Mouse (Mus musculus) liver, embryonic 14.5 days (tissue): Measurements from ENCODE around the gene Akip1. TPM values are rescaled to one million over a fixed set of nuclear protein-coding genes. Genes with fewer than 3 reads are reported as not detected.

Experiments
- ATAC-seq: fragments of 200-750 bp; cut with Nextera tagmentation; 2 replicates; pipeline ENCODE4 v1.8.0; 2017; ENCODE audit warnings: moderate number of reproducible peaks, mild to moderate bottlenecking, moderate library complexity; ENCODE audit not compliant: insufficient read depth
- DNase-seq, 3 experiments: peaks; one replicate each; pipeline ENCODE4 v3.0.0-alpha.2; 2012 to 2013; ENCODE audit warnings: low read depth in 3 of 3, low spot score in 3 of 3
- H3K27ac ChIP-seq: fragments of 300-500 bp; sonication (generic); 2 replicates; pipeline ENCODE4 v1.5.1; 2014; ENCODE audit warnings: moderate library complexity, mild to moderate bottlenecking, control low read depth, inconsistent platforms
- H3K27me3 ChIP-seq: fragments of 300-500 bp; sonication (generic); 2 replicates; pipeline ENCODE4 v1.6.1; 2014; ENCODE audit warnings: mild to moderate bottlenecking, low read length, moderate library complexity; ENCODE audit not compliant: control insufficient read depth, insufficient read depth
- H3K36me3 ChIP-seq: fragments of 300-500 bp; sonication (generic); replicated peaks from 2 replicates; pipeline ENCODE4 v1.6.1; 2014; ENCODE audit warnings: low read depth; ENCODE audit not compliant: control insufficient read depth, insufficient read depth
- H3K4me1 ChIP-seq, 2 experiments: fragments of 200-500 bp in 1 of 2; fragments of 300-500 bp in 1 of 2; sonication (generic) in 1 of 2; replicated peaks; 2 replicates each; pipeline ENCODE4 v1.6.1; 2012 to 2014; ENCODE audit warnings: antibody characterized with exemption in 1 of 2, inconsistent platforms in 1 of 2, low read length in 1 of 2; ENCODE audit not compliant: control insufficient read depth in 2 of 2, insufficient read depth in 2 of 2
- H3K4me2 ChIP-seq: fragments of 300-500 bp; sonication (generic); 2 replicates; pipeline ENCODE4 v1.6.1; 2014; ENCODE audit warnings: low read depth, mild to moderate bottlenecking, control low read depth, moderate library complexity
- H3K4me3 ChIP-seq, 2 experiments: fragments of 200-500 bp in 1 of 2; fragments of 300-500 bp in 1 of 2; sonication (generic) in 1 of 2; 2 replicates each; pipeline ENCODE4 v1.5.1; 2012 to 2014; ENCODE audit warnings: low read depth in 2 of 2, low read length in 2 of 2, mild to moderate bottlenecking in 2 of 2, control low read depth in 1 of 2, inconsistent platforms in 1 of 2, moderate library complexity in 1 of 2; ENCODE audit not compliant: insufficient read depth in 1 of 2
- H3K9ac ChIP-seq: fragments of 300-500 bp; sonication (generic); replicated peaks from 2 replicates; pipeline ENCODE4 v1.6.1; 2014; ENCODE audit warnings: mild to moderate bottlenecking, control low read depth, moderate library complexity
- H3K9me3 ChIP-seq: fragments of 300-500 bp; sonication (generic); 2 replicates; pipeline ENCODE4 v1.6.1; 2016; ENCODE audit warnings: low read length, mixed read lengths; ENCODE audit not compliant: control insufficient read depth
- CTCF ChIP-seq: IDR thresholded peaks from 2 replicates; pipeline ENCODE4 v1.5.1; 2016; ENCODE audit warnings: antibody characterized with exemption, low read depth, control low read depth
- EP300 ChIP-seq: IDR thresholded peaks from 2 replicates; pipeline ENCODE4 v1.6.1; 2016; ENCODE audit warnings: antibody characterized with exemption, low read depth
- WGBS: fragments of 180-500 bp; shearing (Covaris S2); extraction: QIAGEN DNeasy Blood & Tissue Kit; methylation state at CpG from one replicate; pipeline ENCODE4 v1.1.7; 2014; ENCODE audit not compliant: insufficient replicate concordance; 5-methylcytosine and 5-hydroxymethylcytosine counted together
- polyA plus RNA-seq, 2 experiments: library from polyadenylated mRNA; depleted of rRNA in 1 of 2; stranded (reverse) in 1 of 2; unstranded in 1 of 2; fragments of >200 nt; fragmentation: Nextera tagmentation in 1 of 2; extraction: Ambion mirVana in 1 of 2; gene quantifications; 2 replicates each; pipeline versions ENCODE4 v1.2.1 to v1.2.3; 2012 to 2014

The Akip1 gene
- polyA plus RNA-seq, 2 experiments = 19.5 to 44.6 TPM

DNA sequence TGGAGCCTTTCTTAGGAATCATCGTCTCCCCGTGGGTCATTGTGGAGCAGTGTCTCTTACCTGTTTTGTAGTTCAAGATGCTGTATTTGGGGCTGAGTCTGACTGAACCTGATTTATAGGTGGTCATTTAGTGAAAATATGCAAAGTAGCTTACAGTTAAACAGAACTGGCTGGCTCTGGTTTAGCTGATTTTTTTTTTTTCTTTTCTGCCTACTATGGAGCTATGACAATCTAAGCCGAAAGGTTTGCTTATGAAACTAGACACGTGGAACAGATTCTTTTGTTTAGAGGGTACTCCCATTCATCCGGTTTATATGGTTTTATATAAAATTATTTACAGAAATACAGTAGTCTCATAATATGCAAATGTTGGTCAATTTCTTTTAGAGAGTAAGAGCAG is 28.1 kb downstream of the Akip1 start, which contains the start of gene Ascl3:
Gene Ascl3, minus strand, starts transcription at position 101 of the 400 bp plus-strand sequence.
- H3K9me3 ChIP-seq = no peaks in the 10 kb centered on the region
- 67% methylated on average over 5 of the region's 5 CpGs for WGBS
- no peaks in the 10 kb centered on the region for H3K4me1 ChIP-seq
- H3K4me3 ChIP-seq = no peak within 1 kb of the TSS
- H3K27me3 ChIP-seq = no peaks in the 10 kb centered on the region
- no peak within 1 kb of the TSS for H3K4me2 ChIP-seq
- TF ChIP-seq EP300 (no peak), CTCF (no peak)
- no peak within 1 kb of the TSS for H3K9ac ChIP-seq
- ATAC-seq (no peak), DNase-seq (no peak)
- no peak within 1 kb of the TSS for H3K27ac ChIP-seq
- peaks cover 2% of the 10 kb centered on the region for H3K36me3 ChIP-seq

DNA sequence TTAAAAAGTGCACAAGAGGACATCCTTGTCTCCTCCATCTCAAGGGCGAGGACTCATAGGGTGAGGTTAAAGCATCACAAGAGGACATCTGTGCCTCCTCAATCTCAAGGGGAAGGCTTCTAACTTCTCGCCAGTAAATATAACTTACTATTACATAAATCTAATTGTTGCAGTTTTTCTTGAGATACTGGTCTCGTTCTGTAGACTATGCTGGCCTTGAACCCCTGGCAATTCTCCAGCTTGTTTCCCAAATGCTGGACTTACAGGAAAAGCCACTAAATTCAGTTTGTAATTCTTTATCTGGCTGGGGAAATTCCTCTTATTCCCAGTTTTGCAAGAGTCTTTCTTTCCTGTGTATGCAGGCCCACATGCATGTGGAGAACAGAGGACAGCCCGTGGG is 31.3 kb downstream of the Akip1 start:
- Histone ChIP-seq H3K27ac (no peak overlapping the region), H3K9me3 (no peaks in the 10 kb centered on the region), H3K9ac (no peak overlapping the region), H3K4me1 (no peaks in the 10 kb centered on the region), H3K4me3 (no peak overlapping the region), H3K4me2 (no peak overlapping the region), H3K36me3 (peaks cover 2% of the 10 kb centered on the region), H3K27me3 (no peaks in the 10 kb centered on the region)
- TF ChIP-seq EP300 = no peak
- no peak for TF ChIP-seq CTCF
- ATAC-seq = no peak
- no peak for DNase-seq
- WGBS = 72% methylated on average over 4 of the region's 4 CpGs

DNA sequence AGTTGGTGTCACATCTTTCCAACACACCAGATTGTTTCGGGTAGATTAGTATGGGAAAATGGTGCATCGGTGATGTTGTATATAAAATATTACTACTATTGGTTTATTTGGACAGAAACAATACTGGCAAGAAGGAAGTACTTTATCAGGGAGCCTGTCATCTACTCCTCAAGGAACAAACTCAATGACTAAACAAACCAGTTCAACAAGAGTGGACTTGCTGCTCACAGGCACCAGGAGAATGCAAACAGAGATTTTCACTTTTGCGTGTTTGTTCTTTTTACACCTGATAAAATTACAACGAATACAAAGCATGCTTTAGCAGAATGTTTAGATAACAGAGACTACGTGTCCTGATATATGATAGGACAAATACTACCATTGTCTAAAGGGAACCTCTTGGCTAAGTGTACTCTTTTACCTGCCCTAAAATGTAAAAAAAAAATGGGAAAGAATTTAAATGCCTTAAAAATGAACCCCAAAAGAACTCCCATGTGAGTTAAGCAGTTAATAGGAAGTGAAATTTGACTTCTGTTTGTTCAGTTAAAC is 36.4 kb downstream of the Akip1 start:
- no peaks in the 10 kb centered on the region for H3K4me1 ChIP-seq
- no peak overlapping the region for H3K4me2 ChIP-seq
- WGBS = 67% methylated on average over 5 of the region's 5 CpGs
- TF ChIP-seq EP300 = no peak
- TF ChIP-seq CTCF = no peak
- no peak overlapping the region for H3K9ac ChIP-seq
- peaks cover 8% of the 10 kb centered on the region for H3K36me3 ChIP-seq
- H3K4me3 ChIP-seq = no peak overlapping the region
- no peak overlapping the region for H3K27ac ChIP-seq
- H3K27me3 ChIP-seq = no peaks in the 10 kb centered on the region
- ATAC-seq = no peak
- no peak for DNase-seq
- H3K9me3 ChIP-seq = no peaks in the 10 kb centered on the region

DNA sequence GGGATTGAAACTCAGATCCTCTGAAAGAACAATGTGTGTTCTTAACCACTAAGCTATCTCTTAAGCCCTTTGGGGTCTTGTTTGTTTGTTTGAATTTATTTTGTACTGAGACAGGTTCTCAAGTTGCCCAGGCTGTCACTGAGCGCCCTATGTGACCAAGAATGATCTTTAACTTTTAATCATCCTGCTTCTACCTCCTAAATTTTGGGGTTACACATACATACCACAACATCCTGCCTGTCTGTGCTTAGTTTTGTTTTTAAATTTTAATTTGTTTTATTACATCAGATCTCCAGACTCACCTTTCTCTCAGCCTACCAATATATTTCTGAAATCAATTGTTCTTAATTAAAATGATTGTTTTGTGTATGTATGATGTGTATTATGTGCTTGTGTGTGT is 37.6 kb downstream of the Akip1 start:
- H3K4me2 ChIP-seq = no peak overlapping the region
- no peaks in the 10 kb centered on the region for H3K4me1 ChIP-seq
- H3K36me3 ChIP-seq = peaks cover 9% of the 10 kb centered on the region
- TF ChIP-seq EP300 (no peak), CTCF (no peak)
- no peak overlapping the region for H3K27ac ChIP-seq
- no peaks in the 10 kb centered on the region for H3K9me3 ChIP-seq
- no peak overlapping the region for H3K4me3 ChIP-seq
- DNase-seq = no peak
- no peaks in the 10 kb centered on the region for H3K27me3 ChIP-seq
- no peak overlapping the region for H3K9ac ChIP-seq
- no peak for ATAC-seq
- 84% methylated on average over 1 of the region's 1 CpGs for WGBS

- H3K36me3 ChIP-seq = peaks cover 9% of the 10 kb centered on the region
- H3K9me3 ChIP-seq = no peaks in the 10 kb centered on the region
- 84% methylated on average over 4 of the region's 4 CpGs for WGBS
- H3K4me3 ChIP-seq = no peak overlapping the region
- no peak overlapping the region for H3K4me2 ChIP-seq
- TF ChIP-seq CTCF (no peak), EP300 (no peak)
- no peak overlapping the region for H3K27ac ChIP-seq
- H3K9ac ChIP-seq = no peak overlapping the region
- ATAC-seq (no peak), DNase-seq (no peak)
- H3K27me3 ChIP-seq = no peaks in the 10 kb centered on the region
- no peaks in the 10 kb centered on the region for H3K4me1 ChIP-seq
Measured at GRCm38 (mm10) chr7:109741703-109742102, 38.2 kb downstream of the Akip1 start.

DNA sequence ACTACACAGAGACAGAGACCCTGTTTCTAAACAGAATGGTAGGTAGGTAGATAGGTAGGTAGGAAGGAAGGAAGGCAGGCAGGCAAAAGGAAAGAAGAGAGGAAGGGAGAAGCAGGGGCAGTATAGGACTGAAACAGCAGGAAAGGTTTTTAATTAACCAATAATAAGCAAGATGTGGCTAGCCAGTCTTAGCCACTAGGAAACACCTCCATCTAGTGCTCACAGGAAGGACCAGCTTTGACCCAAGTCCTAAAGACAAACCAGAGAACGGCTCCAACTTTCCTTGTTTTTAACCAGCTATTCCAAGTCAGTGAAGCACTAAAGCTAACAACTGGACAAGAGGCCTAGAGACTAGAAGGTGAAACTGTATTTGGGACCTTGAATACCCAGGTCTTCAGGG is 44.3 kb downstream of the Akip1 start:
- Histone ChIP-seq H3K4me3 (no peak overlapping the region), H3K4me1 (peaks cover 6 to 9% of the 10 kb centered on the region in 2 experiments), H3K4me2 (no peak overlapping the region), H3K27me3 (no peaks in the 10 kb centered on the region), H3K36me3 (peaks cover 7% of the 10 kb centered on the region), H3K9me3 (no peaks in the 10 kb centered on the region), H3K9ac (no peak overlapping the region), H3K27ac (no peak overlapping the region)
- WGBS = 74% methylated on average over 1 of the region's 1 CpGs
- no peak for DNase-seq
- ATAC-seq = no peak
- TF ChIP-seq CTCF (no peak; the same call in 1 of the 2 replicates), EP300 (no peak)
